In the genomic region with DNA sequence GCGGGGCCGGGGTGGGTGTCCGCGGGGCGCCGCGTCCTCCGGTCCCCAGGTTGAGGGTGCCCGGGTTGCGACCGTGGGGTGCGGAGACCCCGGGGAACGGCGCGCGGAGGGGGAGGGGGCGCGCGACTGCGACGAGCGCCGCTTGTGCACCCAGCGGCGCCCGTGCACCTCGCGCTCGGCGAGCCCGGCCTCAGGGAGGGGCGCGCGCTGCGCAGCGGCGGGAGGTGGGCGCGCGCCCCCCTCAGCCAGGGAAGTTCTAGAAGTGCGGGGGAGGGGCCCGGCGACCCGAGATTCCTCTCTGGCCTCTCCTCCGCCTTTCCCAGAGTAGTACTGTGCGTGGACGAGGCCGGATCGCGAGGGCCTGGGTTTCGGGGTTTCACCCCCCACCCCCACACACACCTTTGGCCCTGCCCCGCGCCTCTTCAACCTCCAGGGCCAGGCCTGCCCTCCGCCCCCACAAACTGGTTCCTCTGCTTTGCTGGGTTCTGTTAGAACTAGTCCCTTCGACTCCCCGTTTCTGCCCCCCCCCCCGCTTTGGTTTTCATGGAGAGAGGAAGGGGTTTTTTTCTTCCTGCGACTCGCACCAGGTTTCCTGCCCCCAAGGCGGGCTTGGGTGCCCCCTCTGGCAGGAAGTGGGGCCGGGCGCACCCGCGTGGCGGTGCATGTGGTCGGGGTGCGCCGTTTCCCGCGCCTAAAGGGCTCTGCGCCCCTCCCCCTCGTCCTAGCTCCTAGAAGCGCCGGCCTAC, we compare ENCODE assay signal across 8 mouse cellular contexts. TPM values are rescaled to one million over a fixed set of nuclear protein-coding genes. Genes with fewer than 3 reads are reported as not detected.
DNase-seq lines count a peak whose midpoint lies in the region; ATAC-seq and TF ChIP-seq lines count a peak whose summit lies in the region.

No protein-coding gene starts in this region.

- peak; percentile 11; the same call in 1 of the 2 replicates for ATAC-seq in heart, embryonic 14.5 days (ENCODE audit: insufficient number of reproducible peaks, insufficient read depth, low FRiP score, low read depth)
- no peak for ATAC-seq in limb, embryonic 14.5 days (ENCODE audit: low FRiP score, low read depth)
- peak; percentile 44 for ATAC-seq in midbrain, embryonic 13.5 days
- no peak for ATAC-seq in monocyte, adult 5-6 weeks (replicated peaks; ENCODE audit: insufficient number of reproducible peaks, low FRiP score, low TSS enrichment, poor library complexity, severe bottlenecking)

- H3K36me3 ChIP-seq in heart, embryonic 14.5 days (ENCODE audit: control insufficient read depth, insufficient read depth, low read length): peaks cover 11% of the 10 kb centered on the region
- peaks cover 13% of the 10 kb centered on the region for H3K36me3 ChIP-seq in limb, embryonic 14.5 days (ENCODE audit: control insufficient read depth, insufficient read depth, low read length)
- peaks cover 6% of the 10 kb centered on the region; the same call in 1 of the 2 replicates for H3K36me3 ChIP-seq in midbrain, embryonic 13.5 days

- H3K9ac ChIP-seq in heart, embryonic 14.5 days (ENCODE audit: low read length): peak overlapping the region; percentile 78
- peak overlapping the region; percentile 87 for H3K9ac ChIP-seq in limb, embryonic 14.5 days (ENCODE audit: low read depth, low read length, severe bottlenecking)
- H3K9ac ChIP-seq in midbrain, embryonic 13.5 days (replicated peaks): peak overlapping the region; percentile 86

- no peaks in the 10 kb centered on the region for H3K27me3 ChIP-seq in heart, embryonic 14.5 days (ENCODE audit: control insufficient read depth, insufficient read depth, low read length)
- no peaks in the 10 kb centered on the region for H3K27me3 ChIP-seq in limb, embryonic 14.5 days (ENCODE audit: control insufficient read depth, insufficient read depth, low read length)
- H3K27me3 ChIP-seq in midbrain, embryonic 13.5 days: peaks cover 12% of the 10 kb centered on the region

- no peaks in the 10 kb centered on the region for H3K9me3 ChIP-seq in heart, embryonic 14.5 days (ENCODE audit: control insufficient read depth, low read length)
- no peaks in the 10 kb centered on the region for H3K9me3 ChIP-seq in limb, embryonic 14.5 days (ENCODE audit: control insufficient read depth, low read length)
- H3K9me3 ChIP-seq in midbrain, embryonic 13.5 days: no peaks in the 10 kb centered on the region

- peaks cover 31 to 33% of the 10 kb centered on the region in 2 experiments for H3K4me1 ChIP-seq in heart, embryonic 14.5 days (ENCODE audit: control insufficient read depth in 2 of 2, insufficient read depth in 2 of 2, low read length in 2 of 2)
- peaks cover 22% of the 10 kb centered on the region for H3K4me1 ChIP-seq in limb, embryonic 14.5 days (ENCODE audit: control insufficient read depth, insufficient read depth, low read length)
- H3K4me1 ChIP-seq in midbrain, embryonic 13.5 days (replicated peaks): peaks cover 50% of the 10 kb centered on the region

- peak overlapping the region; percentile 82 to 91 for H3K27ac ChIP-seq in heart, embryonic 14.5 days (replicated peaks in 1 of 2; ENCODE audit: control insufficient read depth in 1 of 2, insufficient read depth in 1 of 2, low read depth in 2 of 2, low read length in 2 of 2)
- peak overlapping the region; percentile 97 for H3K27ac ChIP-seq in limb, embryonic 14.5 days (replicated peaks; ENCODE audit: low read depth, low read length)
- peak overlapping the region; percentile 96 for H3K27ac ChIP-seq in midbrain, embryonic 13.5 days

- no peak for TF ChIP-seq POLR2A in limb, embryonic 14.5 days (IDR thresholded peaks at IDR 0.05; ENCODE audit: borderline replicate concordance, extremely low read depth, insufficient read depth, insufficient read length)

- peak overlapping the region; percentile 77 to 82 for H3K4me3 ChIP-seq in heart, embryonic 14.5 days (ENCODE audit: control insufficient read depth in 1 of 2, insufficient read depth in 1 of 2, low read depth in 1 of 2, low read length in 2 of 2)
- peak overlapping the region; percentile 81 for H3K4me3 ChIP-seq in limb, embryonic 14.5 days (replicated peaks; ENCODE audit: low read length)
- H3K4me3 ChIP-seq in midbrain, embryonic 13.5 days (replicated peaks): peak overlapping the region; percentile 85

- WGBS in heart, embryonic 14.5 days: under 1% methylated on average over 68 of the region's 75 CpGs
- WGBS in limb, embryonic 14.5 days: 0% methylated on average over 31 of the region's 75 CpGs
- WGBS in midbrain, embryonic 13.5 days: under 1% methylated on average over 73 of the region's 75 CpGs

- DNase-seq in right cerebral cortex, postnatal 14 days: peak; percentile 59
- no peak for DNase-seq in right cerebral cortex, adult 18-20 months
- DNase-seq in adrenal gland, postnatal 36 days: peak; percentile 25 to 68
- peak; percentile 62 for DNase-seq in limb, embryonic 14.5 days (ENCODE audit: low spot score)
- DNase-seq in testis, postnatal 10 days (ENCODE audit: low spot score): peak; percentile 73

- peak overlapping the region; percentile 93 for H3K4me2 ChIP-seq in heart, embryonic 14.5 days (ENCODE audit: low read length)
- peak overlapping the region; percentile 82 for H3K4me2 ChIP-seq in limb, embryonic 14.5 days (replicated peaks; ENCODE audit: low read depth, low read length, severe bottlenecking)
- peak overlapping the region; percentile 90 for H3K4me2 ChIP-seq in midbrain, embryonic 13.5 days (replicated peaks)

RNA-seq across cellular contexts. Expression of gene Hmga1, which starts 1.1 kb away (rescaled TPM):
- total RNA-seq in adrenal gland, postnatal 36 days (2021): 10 to 100 TPM; 16.1 to 19.4 TPM
- polyA plus RNA-seq in heart, embryonic 14.5 days (2014; fragmentation: Nextera tagmentation; extraction: Ambion mirVana): 113 and 126 TPM in 2 replicates
- 196 and 250 TPM in 2 replicates for polyA plus RNA-seq in limb, embryonic 14.5 days (2012; rRNA removed)
- polyA plus RNA-seq in limb, embryonic 14.5 days (2014; fragmentation: Nextera tagmentation; extraction: Ambion mirVana): 227 and 235 TPM in 2 replicates
- polyA plus RNA-seq in midbrain, embryonic 13.5 days (2015; fragmentation: Nextera tagmentation; extraction: Ambion mirVana): 120 and 124 TPM in 2 replicates
- 41.0 to 54.9 TPM (median 45.7 TPM) in 3 replicates for total RNA-seq in monocyte, adult 5-6 weeks (2017)

RNA-seq across cellular contexts. Expression of gene AI413582, which starts 8.2 kb away (rescaled TPM):
- 10 to 100 TPM; 20.0 to 22.9 TPM for total RNA-seq in adrenal gland, postnatal 36 days (2021)
- polyA plus RNA-seq in heart, embryonic 14.5 days (2014; fragmentation: Nextera tagmentation; extraction: Ambion mirVana): 18.5 and 24.2 TPM in 2 replicates
- 24.1 and 28.0 TPM in 2 replicates for polyA plus RNA-seq in limb, embryonic 14.5 days (2012; rRNA removed)
- 31.4 and 31.9 TPM in 2 replicates for polyA plus RNA-seq in limb, embryonic 14.5 days (2014; fragmentation: Nextera tagmentation; extraction: Ambion mirVana)
- polyA plus RNA-seq in midbrain, embryonic 13.5 days (2015; fragmentation: Nextera tagmentation; extraction: Ambion mirVana): 33.4 and 36.8 TPM in 2 replicates
- 34.3 to 57.5 TPM (median 37.8 TPM) in 3 replicates for total RNA-seq in monocyte, adult 5-6 weeks (2017)

RNA-seq across cellular contexts. Expression of gene Grm4, which starts 36.2 kb away (rescaled TPM):
- 10 to 100 TPM in 1 of 2 experiments, 1 to 10 TPM in 1; 3.4 to 12.2 TPM for total RNA-seq in adrenal gland, postnatal 36 days (2021)
- polyA plus RNA-seq in heart, embryonic 14.5 days (2014; fragmentation: Nextera tagmentation; extraction: Ambion mirVana): 0.12 TPM in 1 of 2 replicates, not detected in the other
- polyA plus RNA-seq in limb, embryonic 14.5 days (2012; rRNA removed): 1.6 and 2.2 TPM in 2 replicates
- 0.75 and 1.0 TPM in 2 replicates for polyA plus RNA-seq in limb, embryonic 14.5 days (2014; fragmentation: Nextera tagmentation; extraction: Ambion mirVana)
- polyA plus RNA-seq in midbrain, embryonic 13.5 days (2015; fragmentation: Nextera tagmentation; extraction: Ambion mirVana): 5.8 and 6.1 TPM in 2 replicates
- total RNA-seq in monocyte, adult 5-6 weeks (2017): 0.29 TPM in 1 of 3 replicates, not detected in the others

Comparison
In these comparisons a context has a peak if more than half of its experiments do, and no peak if none do; other contexts are left out.
1. ATAC-seq: peak in heart, embryonic 14.5 days (single experiment) and midbrain, embryonic 13.5 days (single experiment); none in limb, embryonic 14.5 days (single experiment) and monocyte, adult 5-6 weeks (single experiment).
2. Peak in every context shown above with its lines, with median percentiles within 50 percentile points of each other: H3K27ac ChIP-seq, H3K4me2 ChIP-seq, H3K4me3 ChIP-seq and H3K9ac ChIP-seq.